ENCODE assay signal across 9 mouse cellular contexts in the genomic region with DNA sequence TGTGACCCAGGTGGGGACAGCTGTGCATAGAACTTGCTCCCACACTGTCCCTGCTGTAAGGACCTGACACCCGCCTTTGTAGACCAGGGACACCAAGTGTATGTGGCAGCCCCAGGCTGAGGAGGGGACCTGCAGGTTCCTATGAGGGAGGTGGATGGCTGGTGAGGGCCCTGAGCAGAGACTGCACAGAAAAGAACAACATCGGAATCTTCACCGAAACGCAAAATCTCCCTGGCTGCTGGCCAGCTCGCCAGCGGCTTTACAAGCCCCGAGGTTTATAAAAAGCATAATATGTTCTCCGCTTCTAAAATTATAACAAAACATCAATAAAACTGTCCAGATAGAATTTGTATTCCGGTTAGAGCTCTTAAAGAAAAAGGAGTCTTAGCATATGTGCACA.
A peak's percentile ranks its signal among the peaks of the same experiment; 100 is the strongest.
DNase-seq lines count a peak whose midpoint lies in the region; ATAC-seq and TF ChIP-seq lines count a peak whose summit lies in the region.
"Had no signal": no experiment of that assay in that cellular context is flagged by ENCODE, and none has a peak within 500 bp of the region (broad histone marks: within the 10 kb centered on the region; RNA-seq: fewer than 3 reads in every experiment).

No protein-coding gene starts in this region.

- no peak for TF ChIP-seq CTCF in heart, adult 2 months (IDR thresholded peaks at IDR 0.05)

- WGBS in heart, adult 2 months = 44% methylated on average over 9 of the region's 9 CpGs
- 40% methylated on average over 9 of the region's 9 CpGs for WGBS in lung, embryonic 16.5 days
- 90% methylated on average over 9 of the region's 9 CpGs for WGBS in embryonic facial prominence, embryonic 10.5 days
- WGBS in midbrain, embryonic 16.5 days = 60% methylated on average over 9 of the region's 9 CpGs

- H3K4me3 ChIP-seq in heart, adult 2 months = peak overlapping the region; percentile 37
- H3K4me3 ChIP-seq in lung, embryonic 16.5 days (ENCODE audit: low read length) = peak overlapping the region; percentile 25
- H3K4me3 ChIP-seq in embryonic facial prominence, embryonic 10.5 days = no peak overlapping the region
- no peak overlapping the region for H3K4me3 ChIP-seq in midbrain, embryonic 16.5 days (ENCODE audit: low read depth, low read length)

- peak; percentile 14 to 40 for DNase-seq in heart, adult 2 months
- DNase-seq in heart, adult 9 months (ENCODE audit: low spot score in 2 of 2) = no peak
- no peak for DNase-seq in lung, postnatal 36 days
- no peak for DNase-seq in embryonic facial prominence, embryonic 10.5 days (ENCODE audit: low spot score)
- DNase-seq in kidney, postnatal 4 days = peak; percentile 60 to 62
- no peak for DNase-seq in retina, embryonic 14.5 days (ENCODE audit: low spot score)
- DNase-seq: layer of hippocampus, adult 9-11 months had no signal

- no peak for TF ChIP-seq POLR2A in heart, adult 2 months (IDR thresholded peaks at IDR 0.05; ENCODE audit: insufficient read depth, low read depth, low read length)

- no peaks in the 10 kb centered on the region; the same call in 1 of the 2 replicates for H3K4me1 ChIP-seq in heart, adult 2 months (ENCODE audit: control insufficient read depth, insufficient read depth, low read length)
- H3K4me1 ChIP-seq in lung, embryonic 16.5 days (replicated peaks; ENCODE audit: control insufficient read depth, insufficient read depth, low read length) = peaks cover 19% of the 10 kb centered on the region
- no peaks in the 10 kb centered on the region for H3K4me1 ChIP-seq in embryonic facial prominence, embryonic 10.5 days
- H3K4me1 ChIP-seq in midbrain, embryonic 16.5 days (ENCODE audit: control insufficient read depth, insufficient read depth, low read length) = peaks cover 2% of the 10 kb centered on the region; the same call in 1 of the 2 replicates

- H3K27me3 ChIP-seq in heart, adult 2 months (ENCODE audit: control insufficient read depth, insufficient read depth, low read length) = peaks cover 4% of the 10 kb centered on the region; the same call in 1 of the 2 replicates
- H3K27me3 ChIP-seq in lung, embryonic 16.5 days (ENCODE audit: control insufficient read depth, insufficient read depth, low read depth, low read length) = no peaks in the 10 kb centered on the region
- no peaks in the 10 kb centered on the region for H3K27me3 ChIP-seq in embryonic facial prominence, embryonic 10.5 days (replicated peaks; ENCODE audit: low read depth, poor library complexity, severe bottlenecking)
- no peaks in the 10 kb centered on the region for H3K27me3 ChIP-seq in midbrain, embryonic 16.5 days (ENCODE audit: control insufficient read depth, insufficient read depth, low read depth, low read length)

- H3K79me2 ChIP-seq in heart, adult 2 months (replicated peaks; ENCODE audit: control insufficient read depth, insufficient read depth, low read length) = no peaks in the 10 kb centered on the region

- no peak overlapping the region for H3K9ac ChIP-seq in heart, adult 2 months (ENCODE audit: low read depth, low read length)
- 0 out of 2 replicates have a peak overlapping the region, but pooled peaks have one; percentile 31 for H3K9ac ChIP-seq in lung, embryonic 16.5 days (ENCODE audit: low read length)
- H3K9ac ChIP-seq in midbrain, embryonic 16.5 days (ENCODE audit: low read depth, low read length) = no peak overlapping the region

- H3K36me3 ChIP-seq in heart, adult 2 months (ENCODE audit: control insufficient read depth, insufficient read depth, low read length) = no peaks in the 10 kb centered on the region
- no peaks in the 10 kb centered on the region for H3K36me3 ChIP-seq in lung, embryonic 16.5 days (ENCODE audit: control insufficient read depth, insufficient read depth, low read length)
- no peaks in the 10 kb centered on the region for H3K36me3 ChIP-seq in embryonic facial prominence, embryonic 10.5 days (replicated peaks)
- H3K36me3 ChIP-seq in midbrain, embryonic 16.5 days (ENCODE audit: control insufficient read depth, insufficient read depth, low read length) = no peaks in the 10 kb centered on the region

- intact Hi-C loops in heart, adult 2 months (cut with DNase I) = no loop called here

- H3K9me3 ChIP-seq in lung, embryonic 16.5 days (ENCODE audit: control insufficient read depth, low read length) = no peaks in the 10 kb centered on the region
- no peaks in the 10 kb centered on the region for H3K9me3 ChIP-seq in embryonic facial prominence, embryonic 10.5 days
- no peaks in the 10 kb centered on the region for H3K9me3 ChIP-seq in midbrain, embryonic 16.5 days (replicated peaks; ENCODE audit: control insufficient read depth, low read length, poor library complexity, severe bottlenecking)

- H3K27ac ChIP-seq in heart, adult 2 months = no peak overlapping the region
- H3K27ac ChIP-seq in lung, embryonic 16.5 days (ENCODE audit: low read length) = peak overlapping the region; percentile 5; the same call in 1 of the 2 replicates
- 0 out of 2 replicates have a peak overlapping the region, but pooled peaks have one; percentile 30 for H3K27ac ChIP-seq in embryonic facial prominence, embryonic 10.5 days (replicated peaks)
- H3K27ac ChIP-seq in midbrain, embryonic 16.5 days (ENCODE audit: low read length) = no peak overlapping the region

- no peak for ATAC-seq in lung, embryonic 16.5 days (ENCODE audit: low read depth)
- no peak for ATAC-seq in midbrain, embryonic 16.5 days

- TF ChIP-seq EP300 in heart, adult 2 months (IDR thresholded peaks at IDR 0.05; ENCODE audit: insufficient read depth, low read depth, low read length) = no peak

- H3K4me2 ChIP-seq in lung, embryonic 16.5 days (ENCODE audit: low read depth, low read length) = peak overlapping the region; percentile 4; the same call in 1 of the 2 replicates
- H3K4me2 ChIP-seq in midbrain, embryonic 16.5 days (ENCODE audit: low read length) = no peak overlapping the region

Comparison
In these comparisons a context has a peak if more than half of its experiments do, and no peak if none do; other contexts are left out.
1. DNase-seq: peak in heart, adult 2 months (2 of 2) and kidney, postnatal 4 days (2 of 2); none in heart, adult 9 months (0 of 2), lung, postnatal 36 days (single experiment), embryonic facial prominence, embryonic 10.5 days (single experiment) and retina, embryonic 14.5 days (single experiment).
2. H3K27ac ChIP-seq: peak in lung, embryonic 16.5 days (single experiment) and embryonic facial prominence, embryonic 10.5 days (single experiment); none in heart, adult 2 months (single experiment) and midbrain, embryonic 16.5 days (single experiment).
3. H3K4me3 ChIP-seq: peak in heart, adult 2 months (single experiment) and lung, embryonic 16.5 days (single experiment); none in embryonic facial prominence, embryonic 10.5 days (single experiment) and midbrain, embryonic 16.5 days (single experiment).